Mouse (Mus musculus) spleen, adult 2 months (tissue): ENCODE measurements around the gene Ifnar2.

ENCODE experiments used
- CTCF ChIP-seq: fragments of 200-500 bp; IDR thresholded peaks from 2 replicates; pipeline ENCODE4 v1.5.1; 2011; ENCODE audit warnings: mild to moderate bottlenecking, inconsistent platforms; ENCODE audit not compliant: insufficient read depth, insufficient read length, insufficient replicate concordance; ENCODE audit errors: extremely low read depth
- POLR2A ChIP-seq: fragments of 200-500 bp; IDR thresholded peaks from 2 replicates; pipeline ENCODE4 v1.6.1; 2011; ENCODE audit warnings: low read depth, low read length, inconsistent platforms

DNA sequence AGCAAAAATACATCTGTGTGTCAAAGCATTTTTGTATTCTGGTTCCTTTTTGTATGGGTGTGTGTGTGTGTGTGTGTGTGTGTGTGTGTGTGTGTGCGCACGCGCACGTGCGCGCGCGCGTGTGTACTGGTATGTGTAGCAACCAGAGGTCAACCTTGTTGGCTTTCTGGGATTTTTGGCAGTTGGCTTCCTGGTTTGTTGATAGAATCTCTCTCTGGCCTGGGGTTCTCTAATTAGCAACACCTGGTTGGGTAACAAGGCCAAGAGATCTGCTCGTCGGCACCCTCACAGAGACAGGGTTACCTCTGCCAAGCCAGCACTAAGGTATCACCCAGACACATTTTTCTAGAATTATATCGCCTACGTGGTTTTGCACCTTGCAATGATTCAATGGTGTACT is 13.1 kb upstream of the Ifnar2 start:
- TF ChIP-seq POLR2A (no peak), CTCF (no peak)
